Mouse (Mus musculus) embryo, embryonic 9.5 days (tissue): ENCODE measurements around the gene Trpv3.
"Not testable (repeated sequence)": the region's sequence is repeated elsewhere in the genome, so short reads cannot be mapped to it uniquely, and the experiment has no call there.

ENCODE experiments used
- DNase-seq: peaks from one replicate; pipeline ENCODE4 v3.0.0-alpha.2; 2017; ENCODE audit errors: extremely low spot score

The Trpv3 gene

GRCm38 (mm10) chr11:73289621-73290020, 22.4 kb downstream of the Trpv3 start:
- no peak for DNase-seq

GRCm38 (mm10) chr11:73303123-73303522, 35.9 kb downstream of the Trpv3 start:
- DNase-seq = no peak

GRCm38 (mm10) chr11:73315961-73316360, 48.8 kb downstream of the Trpv3 start:
- DNase-seq = no peak

GRCm38 (mm10) chr11:73318581-73318980, 51.4 kb downstream of the Trpv3 start:
- DNase-seq = not testable (repeated sequence)

- DNase-seq = not testable (repeated sequence)
Observed at GRCm38 (mm10) chr11:73321064-73321463, 53.9 kb downstream of the Trpv3 start.

GRCm38 (mm10) chr11:73323906-73324830, 57.0 kb downstream of the Trpv3 start:
- no peak for DNase-seq

GRCm38 (mm10) chr11:73326485-73326886, 59.3 kb downstream of the Trpv3 start:
- no peak for DNase-seq

GRCm38 (mm10) chr11:73327361-73327760, 60.2 kb downstream of the Trpv3 start:
- DNase-seq = no peak

GRCm38 (mm10) chr11:73329442-73329841, 62.3 kb downstream of the Trpv3 start, which contains the start of the genes Aspa, Gm49340 and Spata22:
TSS of gene Aspa (minus strand) at chr11:73329596.
TSS of gene Gm49340 (plus strand) at chr11:73329741.
TSS of gene Spata22 (plus strand) at chr11:73329741.
- DNase-seq = no peak

- no peak for DNase-seq
Observed at GRCm38 (mm10) chr11:73333357-73333756, 66.2 kb downstream of the Trpv3 start.

GRCm38 (mm10) chr11:73336919-73337318, 69.7 kb downstream of the Trpv3 start:
- DNase-seq = no peak
